Mouse (Mus musculus) ES-Bruce4 (cell line): Measurements from ENCODE around the gene Creld2.

Source experiments
- CTCF ChIP-seq: IDR thresholded peaks from one replicate; pipeline ENCODE4 v1.8.1; 2011; ENCODE audit warnings: low read depth, low read length
- POLR2A ChIP-seq: IDR thresholded peaks from one replicate; pipeline ENCODE4 v1.8.1; 2011; ENCODE audit warnings: low read length; ENCODE audit not compliant: insufficient read depth

DNA sequence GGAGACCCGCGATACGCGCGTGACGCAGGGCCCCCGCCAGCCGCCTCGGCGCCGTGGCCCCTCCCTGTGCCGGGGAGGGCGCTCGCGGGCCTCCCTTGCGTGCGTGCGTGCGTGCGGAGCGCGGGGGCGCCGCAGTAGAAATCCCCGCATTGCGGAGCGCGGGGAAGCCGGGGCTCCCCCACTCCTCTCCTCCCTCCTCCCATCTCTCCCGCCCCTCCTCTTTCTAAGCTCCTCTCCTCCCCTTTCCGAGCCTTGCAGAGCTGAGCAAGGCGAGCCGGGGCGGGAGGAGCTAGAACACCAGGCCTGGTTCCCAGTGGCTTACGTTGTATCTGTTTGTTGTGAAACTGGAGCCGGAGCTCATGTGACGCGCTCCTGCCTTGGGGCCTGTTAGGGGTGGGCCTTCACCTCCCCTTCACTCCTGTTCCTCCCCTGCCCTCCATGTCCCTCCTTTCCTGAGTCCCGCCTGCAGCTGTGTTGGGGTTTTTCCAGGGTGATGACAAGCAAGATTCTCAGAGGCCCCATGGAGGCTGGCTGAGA lies 44.3 kb downstream of the Creld2 start:
- no peak for TF ChIP-seq CTCF
- peak; percentile 24 for TF ChIP-seq POLR2A
